Mouse (Mus musculus): Measurements from ENCODE around the gene Galns.

The Galns gene

GRCm38 (mm10) chr8:122611295-122612133, at the start of gene Galns, which contains the start of gene Trappc2l:
Gene Galns, minus strand, starts transcription at chr8:122611463.
Gene Trappc2l, plus strand, starts transcription at chr8:122611640.
- DNase-seq (ENCODE audit: low read depth, low spot score): peak; percentile 98

- peak; percentile 49 for DNase-seq (ENCODE audit: low read depth, low spot score)
These were observed 48.8 kb upstream of the Galns start for GRCm38 (mm10) chr8:122660022-122660421.

DNA sequence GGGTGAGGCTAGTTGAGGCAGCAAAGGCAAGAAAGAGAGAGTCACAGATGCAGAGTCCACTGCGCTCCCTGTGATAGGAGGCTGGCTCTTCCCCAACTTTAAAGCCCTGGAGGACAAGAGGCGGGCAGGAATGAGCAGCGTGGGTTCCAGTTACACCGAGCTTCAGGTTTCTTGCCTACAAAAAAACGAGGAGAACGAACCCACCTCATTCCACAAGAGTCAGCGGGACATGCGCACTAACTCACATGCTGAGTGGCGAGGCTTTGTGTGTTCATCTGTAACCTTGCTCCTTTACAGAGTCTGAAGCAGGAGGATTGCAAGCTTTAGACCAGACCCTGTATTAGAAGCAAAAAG, 47.5 kb upstream of the Galns start:
- DNase-seq (ENCODE audit: low read depth, low spot score): no peak

DNA sequence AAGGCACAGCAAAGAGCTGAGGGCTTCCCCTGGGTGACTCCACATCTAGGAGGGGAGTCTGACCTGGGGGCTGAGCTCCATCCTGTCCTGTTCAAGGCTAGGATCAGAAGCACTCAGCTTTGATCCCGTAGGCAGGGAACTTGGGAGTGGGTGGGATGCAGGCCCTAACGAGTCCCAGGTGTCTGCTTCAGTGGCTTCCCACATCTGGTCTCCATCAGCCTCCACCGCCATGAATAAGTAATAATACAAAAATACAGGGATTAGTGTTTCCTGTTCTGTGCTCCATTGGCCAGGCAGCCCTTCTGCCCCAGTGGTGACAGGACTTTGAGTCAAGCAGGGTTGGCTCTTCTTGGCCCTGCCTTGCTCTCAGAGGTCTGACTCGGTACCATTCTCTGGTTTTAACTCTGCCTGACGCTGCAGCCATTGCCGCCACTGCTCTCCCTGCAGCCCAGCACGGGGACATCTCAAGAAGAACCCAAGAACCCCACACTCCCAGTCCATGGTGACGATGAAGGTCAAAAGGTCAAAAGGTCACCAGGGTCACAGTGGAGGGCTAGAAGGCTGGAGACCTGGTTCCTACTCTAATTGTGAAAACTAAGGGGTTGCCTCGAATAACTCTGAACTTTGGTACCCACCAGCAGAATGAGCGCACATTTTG, 47.0 kb upstream of the Galns start:
- DNase-seq (ENCODE audit: low read depth, low spot score): no peak

GRCm38 (mm10) chr8:122656056-122656999, 45.1 kb upstream of the Galns start:
- no peak for DNase-seq (ENCODE audit: low read depth, low spot score)

GRCm38 (mm10) chr8:122654768-122655167, 43.5 kb upstream of the Galns start:
- no peak for DNase-seq (ENCODE audit: low read depth, low spot score)

GRCm38 (mm10) chr8:122652643-122653042, 41.4 kb upstream of the Galns start:
- DNase-seq (ENCODE audit: low read depth, low spot score): no peak

- DNase-seq (ENCODE audit: low read depth, low spot score): no peak
These were observed 40.2 kb upstream of the Galns start for GRCm38 (mm10) chr8:122651326-122651921.

DNA sequence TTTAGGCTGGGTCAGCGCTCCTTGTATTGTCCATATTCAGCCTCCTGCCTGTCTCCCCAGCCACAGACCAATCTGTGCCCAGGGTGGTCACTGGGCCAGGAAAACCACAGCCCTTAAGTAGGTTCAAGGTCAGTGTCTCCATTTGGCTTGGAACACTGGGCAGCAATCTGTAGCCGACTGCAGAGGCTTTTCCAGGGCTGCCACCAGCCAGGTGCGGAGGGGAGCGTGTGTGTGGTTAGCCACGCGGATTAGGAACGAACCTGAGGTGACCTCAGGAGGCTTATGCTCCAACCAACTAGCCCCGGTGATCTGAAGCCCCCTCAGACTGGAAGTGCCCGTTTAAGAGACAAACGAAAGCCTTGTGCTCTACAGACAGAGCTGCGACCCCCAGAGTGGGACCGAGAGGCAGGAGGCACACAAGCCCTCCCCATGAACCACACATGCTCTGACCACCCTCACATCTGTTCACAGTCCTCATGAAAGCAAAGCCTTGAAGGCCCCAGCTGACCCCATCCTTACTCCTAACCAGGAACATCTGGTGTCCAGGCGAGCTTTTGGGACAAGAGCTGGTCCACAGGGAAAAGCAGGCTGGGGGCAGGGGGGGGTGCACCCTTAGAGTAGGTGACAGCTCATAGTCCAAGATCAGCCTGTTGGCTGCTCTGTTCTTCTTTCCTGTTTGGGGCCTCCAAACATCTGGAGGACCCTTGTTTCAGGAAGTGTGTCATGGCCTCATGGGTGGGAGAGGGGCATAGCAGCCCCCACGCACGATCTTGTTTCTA, 37.1 kb upstream of the Galns start:
- DNase-seq (ENCODE audit: low read depth, low spot score): no peak

DNA sequence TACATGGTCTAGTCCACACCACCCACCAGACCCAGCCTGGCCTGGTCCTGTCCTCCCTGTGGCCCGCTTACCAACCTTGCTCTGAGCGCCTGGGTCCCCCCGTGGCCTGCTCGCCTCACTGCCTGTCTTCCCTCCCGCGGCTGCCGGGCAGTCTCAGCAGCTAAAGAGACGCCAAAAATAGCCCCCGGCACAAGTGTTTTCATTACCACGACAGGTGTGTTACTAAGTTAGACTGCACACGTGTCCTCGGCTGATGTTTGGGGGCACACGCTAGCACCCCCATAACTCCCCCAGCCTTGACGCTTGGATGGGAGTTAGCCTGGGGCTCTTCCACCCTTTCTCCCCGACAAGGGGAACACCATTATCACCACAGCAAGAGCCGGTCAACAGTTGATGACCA, 35.1 kb upstream of the Galns start:
- no peak for DNase-seq (ENCODE audit: low read depth, low spot score)

- DNase-seq (ENCODE audit: low read depth, low spot score): no peak
These were observed 33.1 kb upstream of the Galns start for GRCm38 (mm10) chr8:122644175-122644954.

DNA sequence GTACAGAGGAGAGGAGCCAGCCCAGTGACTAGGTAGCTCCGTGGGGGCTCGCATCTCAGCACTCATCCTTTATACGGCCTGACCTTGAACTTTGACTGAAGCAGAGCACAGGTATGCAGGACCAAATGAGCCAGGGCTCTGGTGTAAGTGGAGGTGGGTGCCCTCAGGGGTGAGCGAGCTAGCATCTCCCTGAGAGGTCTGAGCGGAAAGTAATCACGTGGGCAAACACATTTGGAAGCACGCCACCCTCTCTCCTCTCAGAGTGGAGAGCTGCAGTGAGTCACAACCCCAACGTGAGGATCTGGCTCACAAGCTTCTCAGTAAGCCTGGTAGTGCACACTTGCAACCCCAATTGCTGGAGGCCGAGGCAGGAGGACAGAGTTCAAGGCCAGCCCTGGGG, 30.8 kb upstream of the Galns start:
- no peak for DNase-seq (ENCODE audit: low read depth, low spot score)

- DNase-seq (ENCODE audit: low read depth, low spot score): no peak
These were observed 30.1 kb upstream of the Galns start for GRCm38 (mm10) chr8:122641406-122641805.

DNA sequence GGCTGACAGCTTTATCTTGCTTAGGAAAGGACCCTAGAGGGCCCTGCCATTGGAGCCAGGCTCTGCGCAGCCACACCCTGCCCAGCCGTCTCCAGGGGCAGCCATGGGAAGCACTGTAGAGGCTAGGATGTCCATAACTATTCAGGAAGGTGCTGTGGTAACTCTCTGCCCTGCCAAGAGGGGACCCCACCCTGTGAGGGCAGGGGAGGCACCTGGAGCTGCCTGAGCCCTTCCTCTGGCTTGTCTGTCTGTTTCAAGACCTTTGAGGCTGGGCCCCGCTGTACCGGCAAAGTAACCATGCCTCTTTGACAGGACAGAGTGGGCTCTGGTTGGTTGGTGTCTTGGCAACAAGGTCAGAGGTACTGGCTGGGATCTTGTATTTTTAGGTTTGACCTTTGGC, 29.6 kb upstream of the Galns start:
- DNase-seq (ENCODE audit: low read depth, low spot score): no peak

DNA sequence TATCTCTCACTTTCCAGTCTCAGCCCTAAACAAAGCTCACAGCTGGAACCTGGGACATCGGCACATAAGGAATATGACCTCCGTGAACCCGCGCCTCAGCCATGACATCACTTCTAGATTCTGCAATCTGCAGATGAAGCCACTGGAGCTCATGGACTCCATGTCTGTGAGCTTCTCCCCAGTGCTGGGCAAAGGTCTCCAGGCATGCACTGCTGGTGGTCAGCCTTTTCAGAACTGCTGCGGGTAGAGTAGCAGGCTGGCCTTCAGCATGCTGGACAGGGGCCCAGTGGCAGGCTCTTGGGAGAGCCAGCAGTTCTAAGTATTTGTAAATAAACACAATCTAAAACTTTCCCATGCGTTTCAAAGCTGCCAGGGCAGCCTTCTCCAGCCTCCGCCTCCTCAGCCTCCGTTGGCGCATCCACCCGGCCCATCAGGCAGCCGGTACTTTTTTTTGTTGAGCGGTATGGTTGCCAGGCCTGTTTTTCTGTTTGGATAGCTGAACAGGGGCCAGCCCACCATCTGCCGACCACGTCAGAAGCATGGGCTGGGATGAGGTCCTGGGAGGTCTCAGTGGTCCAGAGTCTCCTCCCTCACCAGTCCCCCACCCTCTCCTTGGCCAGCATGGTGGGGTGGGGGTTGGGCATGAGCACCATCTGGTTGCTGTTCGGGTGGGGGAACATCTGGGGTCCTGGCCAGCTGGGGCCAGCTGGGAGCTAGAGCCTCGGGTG, 28.4 kb upstream of the Galns start:
- DNase-seq (ENCODE audit: low read depth, low spot score): no peak

GRCm38 (mm10) chr8:122638601-122639000, 27.3 kb upstream of the Galns start:
- DNase-seq (ENCODE audit: low read depth, low spot score): no peak

DNA sequence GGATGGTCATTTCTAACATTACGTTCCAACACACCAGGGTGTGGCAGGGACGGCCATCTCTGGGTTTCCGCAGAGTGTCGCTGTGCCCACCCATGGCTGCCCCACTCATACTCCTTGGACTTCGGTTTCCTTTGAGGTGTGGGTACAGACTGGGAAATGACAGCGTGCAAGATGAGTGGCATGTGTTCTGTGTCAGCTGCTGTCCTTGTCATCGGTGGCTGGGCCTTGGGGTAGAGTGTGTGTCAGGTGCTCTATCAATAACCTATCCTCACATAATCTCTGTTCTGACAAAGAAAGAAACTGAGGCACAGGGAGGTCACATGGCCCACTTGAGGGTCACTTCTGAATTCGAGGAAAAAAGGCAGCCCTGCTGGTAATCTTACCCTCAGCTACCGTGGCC, 26.0 kb upstream of the Galns start:
- DNase-seq (ENCODE audit: low read depth, low spot score): no peak

GRCm38 (mm10) chr8:122636803-122637175, 25.5 kb upstream of the Galns start:
- DNase-seq (ENCODE audit: low read depth, low spot score): no peak
